Mouse (Mus musculus) heart, postnatal 10 days (tissue): ENCODE results near the gene Uxs1. TPM values are rescaled to one million over a fixed set of nuclear protein-coding genes. Genes with fewer than 3 reads are reported as not detected.

ENCODE experiments used
- DNase-seq, 2 experiments: peaks; one replicate each; pipeline ENCODE4 v3.0.0; 2021
- intact Hi-C: fragments of 180-260 bp; cut with DNase I; formaldehyde crosslinking; loops from one replicate; pipeline ENCODE4 v1.15.1; 2025
- total RNA-seq, 2 experiments: library from RNA; stranded (reverse); gene quantifications; 2 replicates each; pipeline ENCODE4 v1.2.3; 2021

The Uxs1 gene
- total RNA-seq, 2 experiments from 2014 or later: 10.9 to 12.7 TPM

DNA sequence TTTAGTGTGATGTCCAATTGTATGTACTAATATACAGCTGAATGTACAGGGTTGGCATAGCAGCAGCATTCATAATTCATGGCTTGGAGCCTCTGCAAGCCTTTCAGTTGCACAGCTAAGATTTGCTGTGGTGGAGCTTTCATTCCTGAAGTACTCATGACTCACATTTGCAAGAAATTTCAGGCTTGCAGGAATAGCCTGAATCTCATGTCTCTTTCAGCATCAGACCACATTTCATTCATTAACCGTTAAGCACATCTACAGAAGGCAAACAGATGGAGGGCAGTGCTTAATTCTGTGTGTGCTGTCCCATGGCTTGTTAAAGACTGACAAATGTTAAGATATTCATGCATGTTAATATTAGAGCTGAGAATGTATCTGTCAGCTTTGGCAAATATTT lies 94.9 kb downstream of the Uxs1 start:
- no peak for DNase-seq
- intact Hi-C loops: loop anchor here (10.0 kb wide), 1 partner anchor 588 kb away; no protein-coding TSS in a partner anchor

GRCm38 (mm10) chr1:43732100-43732499 lies 95.5 kb downstream of the Uxs1 start:
- intact Hi-C loops: loop anchor here (10.0 kb wide), 1 partner anchor 587 kb away; no protein-coding TSS in a partner anchor
- DNase-seq: no peak

DNA sequence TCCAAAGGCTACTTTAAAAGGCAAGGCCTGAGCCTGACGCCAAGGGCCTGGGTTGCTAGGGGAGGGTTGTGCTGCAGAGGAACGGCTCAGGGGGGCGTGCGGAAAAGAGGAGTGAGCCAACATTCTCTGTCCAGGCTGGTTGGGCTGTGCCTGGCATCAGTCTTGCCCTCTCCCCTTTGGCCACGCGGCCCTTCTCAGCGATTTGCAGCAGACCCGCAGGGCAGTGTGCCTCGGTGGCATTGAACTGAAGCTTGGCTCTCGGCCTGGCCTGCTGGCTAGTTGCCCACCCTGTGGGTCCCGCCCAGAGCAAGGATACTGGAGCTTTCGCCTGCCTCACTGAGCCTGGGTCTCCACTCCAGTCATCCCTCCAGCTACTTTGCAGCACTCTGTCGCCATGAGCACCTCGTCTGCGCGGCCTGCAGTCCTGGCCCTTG lies 97.1 kb downstream of the Uxs1 start, which contains the start of gene 1500015O10Rik:
TSS of gene 1500015O10Rik (plus strand) at position 112 of the 434 bp plus-strand sequence.
- peak; percentile 64 to 73 for DNase-seq
- intact Hi-C loops: loop anchor here (10.0 kb wide), 1 partner anchor 586 kb away; no protein-coding TSS in a partner anchor

GRCm38 (mm10) chr1:43722459-43722858 lies 105.1 kb downstream of the Uxs1 start:
- DNase-seq: no peak
- intact Hi-C loops: no loop called here

- no peak for DNase-seq
- intact Hi-C loops: no loop called here
Measured at GRCm38 (mm10) chr1:43718793-43719192, 108.8 kb downstream of the Uxs1 start.

- intact Hi-C loops: no loop called here
- no peak for DNase-seq
Measured at GRCm38 (mm10) chr1:43717967-43718366, 109.6 kb downstream of the Uxs1 start.

- DNase-seq: peak; percentile 44 to 62
- intact Hi-C loops: no loop called here
Measured at GRCm38 (mm10) chr1:43714841-43715240, 112.8 kb downstream of the Uxs1 start.

- peak; percentile 51 to 78 for DNase-seq
- intact Hi-C loops: no loop called here
Measured at GRCm38 (mm10) chr1:43698577-43699000, 129.0 kb downstream of the Uxs1 start.

Other genes with a start within 250 kb of the Uxs1 start
- gene 1500015O10Rik, start 97.2 kb downstream of the Uxs1 start, total RNA-seq: 1 to 10 TPM; 4.1 to 4.6 TPM
- gene Tpp2, start 105.8 kb upstream of the Uxs1 start, total RNA-seq: 10 to 100 TPM; 47.7 to 49.0 TPM
- gene Mettl21c, start 192.2 kb upstream of the Uxs1 start, total RNA-seq: not detected
- gene Gm8251, start 234.1 kb upstream of the Uxs1 start, total RNA-seq: not detected